Mouse (Mus musculus) cerebellum, adult 2 months (tissue): ENCODE results near the gene Hs1bp3.

Experiments used
- CTCF ChIP-seq: fragments of 200-500 bp; IDR thresholded peaks from 2 replicates; pipeline ENCODE4 v1.5.1; 2011; ENCODE audit warnings: low read depth, mild to moderate bottlenecking, control low read depth, low read length, moderate library complexity, borderline replicate concordance; ENCODE audit not compliant: insufficient read depth
- POLR2A ChIP-seq: fragments of 200-500 bp; IDR thresholded peaks from 2 replicates; pipeline ENCODE4 v1.6.1; 2011; ENCODE audit warnings: low read length, control low read depth, borderline replicate concordance; ENCODE audit not compliant: insufficient read depth

DNA sequence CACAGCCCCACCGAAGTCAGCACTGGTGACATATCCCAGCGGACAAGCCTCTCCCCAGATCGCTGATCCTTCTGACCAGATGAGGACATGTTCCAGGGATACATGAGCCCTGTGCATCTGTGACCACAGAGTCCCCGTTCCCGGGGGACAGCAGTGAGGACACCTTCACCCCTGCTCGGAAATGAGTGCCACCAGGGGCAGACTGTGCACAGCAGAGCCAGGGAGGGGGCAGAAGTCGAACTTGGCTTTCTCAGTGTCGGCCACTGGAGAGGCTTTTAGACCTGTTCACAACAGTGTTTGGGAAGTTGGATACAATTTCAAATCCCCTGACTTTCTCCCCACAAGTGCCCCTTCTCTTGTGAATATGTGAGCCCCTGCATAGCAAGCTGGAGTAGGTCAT, 23.7 kb upstream of the Hs1bp3 start:
- TF ChIP-seq POLR2A (no peak), CTCF (no peak)
